Mouse (Mus musculus): ENCODE data around the gene Ahctf1.

The Ahctf1 gene

DNA sequence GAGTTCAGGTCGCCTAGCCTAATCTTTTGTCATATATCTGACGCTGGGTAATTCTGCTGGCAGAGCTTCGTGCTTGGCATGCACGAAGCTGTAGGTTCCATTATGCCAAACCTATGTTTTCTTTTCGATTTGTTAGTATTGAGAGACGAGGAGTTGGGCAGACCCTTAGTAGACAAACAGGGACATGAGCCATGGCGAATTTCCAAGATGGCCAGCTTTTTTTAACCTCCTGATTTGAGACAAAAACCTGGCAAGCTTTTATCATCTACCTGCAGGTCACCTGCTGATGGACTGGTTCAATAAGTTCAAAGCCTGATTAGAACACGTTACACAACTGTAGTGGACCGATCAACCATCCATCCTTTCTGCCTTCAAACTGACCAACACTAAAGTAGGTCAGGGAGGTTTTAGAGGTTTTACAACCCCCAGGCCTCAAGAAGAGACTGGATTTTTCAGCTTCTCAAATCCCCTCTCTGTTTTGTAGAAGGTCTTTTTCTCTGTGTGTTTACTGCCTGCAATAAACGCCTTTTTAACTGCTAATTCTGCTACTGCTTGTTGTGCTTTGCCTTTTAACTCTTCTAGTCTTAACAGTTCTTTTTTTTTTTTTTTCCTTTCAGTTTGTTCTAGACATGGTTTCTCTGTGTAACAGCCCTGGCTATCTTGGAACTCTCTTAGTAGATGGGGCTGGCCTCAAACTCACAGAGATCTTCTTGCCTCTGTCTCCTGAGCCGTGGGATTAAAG lies 831 bp upstream of the Ahctf1 start:
- no peak for DNase-seq (ENCODE audit: extremely low spot score, low spot score)

DNA sequence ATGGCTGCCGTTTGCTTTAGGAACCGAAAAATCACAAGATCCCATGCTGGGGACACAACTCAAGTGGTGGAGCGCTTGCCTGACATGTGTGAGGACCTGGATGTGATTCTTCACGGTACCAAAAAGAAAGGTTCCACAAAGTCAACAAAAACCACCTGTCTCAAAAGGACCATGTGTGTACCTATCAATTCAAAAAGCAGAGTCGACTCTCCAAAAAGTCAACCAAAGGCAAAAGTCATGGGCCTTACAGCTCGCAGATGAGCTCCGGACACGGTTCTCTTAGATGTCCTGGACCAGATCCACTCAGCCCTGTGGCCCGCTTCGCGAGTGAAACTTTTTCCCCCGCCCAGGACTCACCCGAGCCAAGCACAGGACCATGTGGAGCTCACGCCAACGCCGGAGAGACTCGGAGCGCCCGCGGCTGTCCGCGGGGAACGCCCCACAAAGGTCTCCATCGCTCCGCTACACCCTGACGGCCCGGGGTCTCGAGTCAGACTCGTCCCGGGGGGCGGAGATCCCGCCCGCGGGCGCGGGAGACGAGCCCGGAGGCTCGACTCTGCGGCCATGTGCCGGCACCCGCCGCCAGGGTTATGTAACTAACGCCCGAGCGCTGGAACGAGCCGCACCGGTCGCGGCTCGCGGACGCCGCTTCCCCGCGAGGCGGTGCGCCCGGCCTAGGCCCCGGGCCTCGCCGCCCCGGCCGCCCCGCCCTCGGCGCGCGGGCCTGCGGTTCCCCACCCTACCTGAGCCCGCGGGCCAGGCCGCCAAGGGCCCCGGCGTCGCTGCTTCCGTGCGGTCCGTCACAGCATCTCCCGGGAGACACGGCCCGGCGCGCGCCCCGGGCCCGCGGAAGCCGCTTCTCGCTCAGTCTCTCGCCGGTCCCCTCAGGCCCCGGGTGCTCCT lies 619 bp downstream of the Ahctf1 start, which contains the start of gene Gm10518:
TSS of gene Gm10518 (plus strand) at position 767 of the 903 bp plus-strand sequence.
- peak; percentile 70 for DNase-seq (ENCODE audit: extremely low spot score, low spot score)

DNA sequence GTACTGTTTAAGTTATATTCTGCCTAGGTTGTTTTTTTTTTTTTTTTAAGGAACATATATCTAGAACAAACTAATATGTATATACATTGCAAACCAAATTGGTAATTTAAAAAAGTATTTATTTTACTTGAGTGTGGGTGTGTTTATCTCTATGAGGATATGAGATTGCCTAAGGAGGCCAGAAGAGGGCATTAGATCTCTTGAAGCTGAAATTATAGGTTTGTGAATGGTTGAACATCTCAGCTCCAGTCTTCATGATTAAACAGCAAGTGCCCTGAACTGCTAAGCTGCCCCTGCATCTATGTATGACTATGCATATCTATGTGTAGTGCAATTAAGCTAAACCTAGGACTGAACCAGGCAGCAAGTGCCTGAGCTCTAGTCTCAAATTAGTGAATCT lies 4.7 kb downstream of the Ahctf1 start:
- DNase-seq (ENCODE audit: extremely low spot score, low spot score) = no peak

DNA sequence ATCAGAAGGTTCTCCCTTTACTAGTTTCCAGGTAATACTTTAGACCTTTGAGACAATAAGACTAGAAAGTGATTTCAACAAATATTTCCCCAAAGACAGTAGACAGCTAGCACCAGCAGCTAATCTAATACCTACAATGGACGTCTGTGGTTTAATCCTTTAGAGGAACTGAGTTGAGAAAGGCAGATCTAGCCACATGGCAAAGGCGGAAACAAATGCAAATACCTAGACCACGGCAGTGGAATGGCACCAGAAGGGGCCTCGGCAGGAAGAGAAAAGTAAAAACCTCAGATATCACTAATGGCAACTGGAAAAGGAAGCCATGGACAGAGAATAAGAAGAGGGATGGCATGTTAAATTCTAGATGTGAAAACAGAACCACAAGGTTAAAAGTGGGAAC lies 16.2 kb downstream of the Ahctf1 start:
- no peak for DNase-seq (ENCODE audit: extremely low spot score, low spot score)

DNA sequence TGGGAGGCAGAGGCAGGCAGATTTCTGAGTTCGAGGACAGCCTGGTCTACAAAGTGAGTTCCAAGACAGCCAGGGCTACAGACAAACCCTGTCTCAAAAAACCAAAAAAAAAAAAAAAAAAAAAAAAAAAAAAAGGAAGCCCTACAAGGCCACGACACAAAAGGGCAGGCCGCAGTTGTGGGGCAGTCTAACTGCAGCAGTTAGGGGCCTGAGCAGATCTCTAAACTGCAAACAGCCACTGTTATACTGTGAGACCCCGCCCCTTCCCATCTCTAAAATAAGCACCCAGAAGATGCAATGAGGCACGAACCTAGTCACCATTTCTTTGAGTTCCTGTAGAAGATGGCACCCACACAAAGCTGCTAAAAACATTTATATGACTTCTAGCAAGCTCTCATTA lies 18.0 kb downstream of the Ahctf1 start:
- DNase-seq (ENCODE audit: extremely low spot score, low spot score) = no peak

DNA sequence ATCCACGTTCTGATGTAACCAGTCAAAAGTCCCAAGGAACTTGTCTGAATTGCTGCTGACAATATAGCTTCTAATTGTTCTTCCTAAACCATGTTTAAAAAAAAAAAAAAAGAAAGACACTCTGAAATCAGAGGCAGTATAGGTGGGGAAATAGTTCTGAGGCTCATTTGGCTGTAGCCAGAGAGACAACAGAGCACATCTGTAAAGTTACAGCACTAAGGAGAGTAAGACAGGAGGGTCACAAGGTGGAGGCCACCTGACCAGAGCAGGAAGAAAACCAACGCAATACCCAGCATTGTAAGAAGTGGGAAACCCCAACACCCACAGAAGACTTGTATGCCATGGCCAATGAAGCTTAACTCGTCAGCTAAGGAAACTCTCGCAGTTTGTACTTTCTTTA lies 19.4 kb downstream of the Ahctf1 start:
- no peak for DNase-seq (ENCODE audit: extremely low spot score, low spot score)

DNA sequence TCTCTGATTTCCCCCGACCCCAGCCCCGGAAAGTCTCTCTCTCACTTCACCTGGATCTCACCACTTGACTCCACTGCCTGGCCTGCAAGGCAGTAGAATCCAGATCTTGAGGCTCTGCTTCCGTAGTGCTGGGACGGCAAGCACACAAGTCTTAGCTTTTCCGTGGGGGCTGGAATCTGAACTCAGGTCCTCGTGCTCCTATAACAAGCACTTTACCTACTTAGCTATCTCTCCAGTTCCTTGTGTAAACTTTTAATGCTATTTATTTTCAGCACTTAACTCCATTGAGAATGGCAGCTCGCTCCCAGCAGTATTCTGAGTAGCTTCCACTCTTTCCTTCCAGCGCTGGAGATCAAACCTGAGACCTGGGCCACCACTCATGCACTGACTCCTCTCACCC lies 26.6 kb downstream of the Ahctf1 start:
- no peak for DNase-seq (ENCODE audit: extremely low spot score, low spot score)

DNA sequence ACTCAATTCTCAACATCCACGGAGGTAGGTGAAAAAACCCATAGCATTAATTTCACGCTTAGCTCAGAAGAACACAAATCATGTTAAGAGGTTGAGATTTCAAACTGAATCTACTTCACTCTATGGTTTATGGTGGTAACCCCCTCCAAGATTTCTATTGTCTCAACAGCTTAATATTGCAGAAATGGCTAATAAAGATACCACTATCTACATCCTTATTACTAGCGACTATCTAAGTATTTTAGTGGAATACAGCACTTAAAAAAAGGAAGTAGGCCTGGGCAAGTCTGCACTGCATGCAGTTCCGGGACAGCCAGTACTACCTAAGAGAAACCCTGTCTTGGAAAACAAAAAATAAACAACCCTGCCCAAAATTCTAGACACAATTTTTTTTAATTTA lies 42.9 kb downstream of the Ahctf1 start:
- no peak for DNase-seq (ENCODE audit: extremely low spot score, low spot score)

DNA sequence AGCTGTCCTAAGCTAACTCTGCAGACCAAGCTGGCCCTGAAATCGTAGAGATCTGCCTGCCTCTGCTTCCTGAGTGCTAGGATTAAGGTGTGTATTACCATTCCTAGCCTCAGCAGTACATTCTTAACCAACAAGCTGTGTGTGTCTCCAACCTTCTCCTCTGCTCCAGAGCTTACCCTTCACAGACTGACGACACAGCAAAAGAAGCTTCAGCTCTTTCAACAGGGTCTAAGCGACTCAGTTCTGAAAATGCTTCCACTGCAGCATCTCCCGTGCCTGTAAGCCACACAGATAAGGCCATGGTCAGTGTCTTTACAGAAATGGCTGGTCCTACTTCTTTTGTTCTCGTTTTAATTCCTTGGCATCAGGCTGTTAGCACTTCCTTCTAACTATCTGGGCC lies 43.4 kb downstream of the Ahctf1 start:
- no peak for DNase-seq (ENCODE audit: extremely low spot score, low spot score)

DNA sequence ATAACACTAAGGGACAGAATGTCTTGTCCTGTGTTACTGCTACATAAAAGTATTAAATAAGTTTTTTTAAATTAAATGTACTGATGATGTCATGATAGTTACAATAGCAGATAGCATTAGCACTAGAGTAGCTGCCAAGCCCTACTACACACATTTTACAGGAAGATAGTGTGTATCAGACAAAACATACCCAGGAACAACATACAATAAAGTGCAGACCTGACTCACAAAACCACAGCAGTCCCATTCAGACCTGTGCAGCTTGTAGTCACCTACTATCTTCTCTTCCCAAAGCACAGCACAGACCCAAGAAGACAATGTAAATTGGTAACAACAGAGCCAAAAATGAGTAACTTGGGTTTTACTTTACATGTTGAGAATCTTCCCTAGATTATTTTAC lies 47.0 kb downstream of the Ahctf1 start:
- DNase-seq (ENCODE audit: extremely low spot score, low spot score) = no peak

DNA sequence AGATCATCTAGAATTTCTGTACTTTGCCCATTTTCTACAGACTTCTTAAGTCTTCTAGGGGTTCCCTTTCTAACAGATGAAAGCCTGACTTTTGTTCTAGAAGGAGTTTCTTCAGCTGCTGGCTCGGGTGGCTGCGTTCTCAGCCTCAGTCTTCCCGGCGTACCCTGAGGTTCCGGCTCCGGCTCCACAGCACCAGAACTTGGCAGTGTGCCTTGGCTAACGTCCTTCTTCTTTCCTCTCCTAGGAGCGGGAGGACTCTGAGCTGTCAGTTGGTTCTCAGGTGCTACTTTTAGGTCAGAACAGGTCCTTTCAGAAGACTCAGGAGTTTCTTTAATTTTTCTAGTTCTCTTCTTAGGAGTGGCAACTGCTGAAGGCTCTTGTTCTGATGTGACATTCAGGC lies 50.5 kb downstream of the Ahctf1 start:
- no peak for DNase-seq (ENCODE audit: extremely low spot score, low spot score)

DNA sequence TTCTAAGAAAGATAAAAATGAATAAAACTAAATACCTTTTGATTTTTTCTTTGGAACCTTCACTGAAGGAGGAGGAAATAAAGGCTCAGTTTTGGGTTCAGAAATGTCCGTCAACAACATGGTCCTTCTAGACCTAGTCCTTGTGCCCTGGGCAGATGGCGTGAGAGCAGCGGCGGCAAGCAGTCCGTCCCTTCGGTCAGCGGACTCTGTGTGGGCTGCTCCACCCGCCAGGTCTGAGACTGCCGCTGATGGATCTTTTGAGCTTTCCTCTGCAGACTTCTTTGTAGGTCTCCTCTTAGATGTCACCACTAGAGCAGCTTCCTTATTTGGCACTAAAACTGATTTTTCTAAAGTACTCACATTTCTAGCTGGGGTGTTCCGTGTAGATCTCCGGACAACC lies 51.2 kb downstream of the Ahctf1 start:
- no peak for DNase-seq (ENCODE audit: extremely low spot score, low spot score)

DNA sequence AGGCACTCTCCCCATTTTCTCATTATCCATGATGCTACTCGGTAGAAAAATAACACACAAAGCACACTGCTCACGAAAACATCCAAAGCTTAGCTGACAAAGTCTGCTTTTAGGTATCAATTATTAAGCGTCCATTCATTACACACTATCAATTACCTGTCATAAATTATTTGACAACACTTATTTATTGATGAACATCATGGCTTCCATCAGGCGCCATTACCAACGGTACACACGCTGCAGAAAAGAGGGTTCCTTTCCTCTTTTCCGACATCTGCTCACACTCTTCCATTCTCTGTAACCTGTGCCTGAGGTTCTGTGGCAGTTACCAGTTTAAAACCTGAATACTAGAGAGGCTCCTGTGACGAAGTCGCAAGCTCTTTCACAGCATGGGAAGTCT lies 58.3 kb downstream of the Ahctf1 start, which contains the start of gene Kif28:
TSS of gene Kif28 (minus strand) at position 101 of the 400 bp plus-strand sequence.
- DNase-seq (ENCODE audit: extremely low spot score, low spot score) = no peak

DNA sequence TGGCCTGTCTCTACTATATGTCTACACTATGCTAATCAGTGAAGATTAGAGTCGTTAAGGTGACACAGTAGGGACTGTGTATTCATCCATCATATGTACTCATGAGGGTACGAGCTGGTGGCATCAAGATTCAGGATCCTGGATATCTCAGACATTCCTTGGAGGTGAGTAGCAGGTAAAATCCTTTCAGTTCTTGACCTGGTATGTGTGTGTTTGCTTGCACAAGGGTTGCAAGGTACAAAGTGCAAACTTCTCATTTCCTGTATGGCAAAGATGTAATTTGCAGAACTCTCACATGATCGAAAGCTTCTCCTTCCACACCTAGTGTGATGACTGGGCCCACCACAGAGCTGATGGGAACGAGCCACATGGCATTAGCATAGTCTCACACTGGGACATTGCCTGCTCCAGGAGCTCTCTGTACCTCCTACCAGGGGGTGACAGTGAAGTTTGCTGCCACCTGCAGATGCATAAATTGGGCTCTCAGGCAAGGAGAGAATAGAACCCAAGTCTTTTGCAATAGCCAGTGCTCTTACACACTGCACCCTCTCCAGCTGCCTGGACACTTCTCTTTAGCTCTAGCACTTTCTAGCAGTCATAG lies 59.8 kb downstream of the Ahctf1 start:
- no peak for DNase-seq (ENCODE audit: extremely low spot score, low spot score)

DNA sequence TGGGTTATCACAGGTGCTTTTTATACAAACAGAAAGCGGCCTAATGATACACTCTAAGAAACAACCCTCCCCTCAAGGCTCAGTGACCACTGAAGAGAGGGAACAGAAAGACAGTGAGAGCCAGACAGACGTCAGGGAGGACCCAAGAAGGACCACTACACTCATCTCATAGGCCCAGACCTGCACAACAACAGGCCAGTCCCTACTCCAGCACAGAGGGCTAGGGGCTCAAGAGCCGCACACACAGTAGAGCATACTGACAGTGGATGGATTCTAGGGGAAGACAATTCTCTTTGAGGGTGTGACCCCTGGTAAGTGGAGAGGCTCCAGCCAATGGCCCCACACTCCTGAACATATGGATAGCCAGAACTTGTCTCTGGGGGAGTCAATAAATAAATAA lies 67.0 kb downstream of the Ahctf1 start:
- DNase-seq (ENCODE audit: extremely low spot score, low spot score) = no peak

DNA sequence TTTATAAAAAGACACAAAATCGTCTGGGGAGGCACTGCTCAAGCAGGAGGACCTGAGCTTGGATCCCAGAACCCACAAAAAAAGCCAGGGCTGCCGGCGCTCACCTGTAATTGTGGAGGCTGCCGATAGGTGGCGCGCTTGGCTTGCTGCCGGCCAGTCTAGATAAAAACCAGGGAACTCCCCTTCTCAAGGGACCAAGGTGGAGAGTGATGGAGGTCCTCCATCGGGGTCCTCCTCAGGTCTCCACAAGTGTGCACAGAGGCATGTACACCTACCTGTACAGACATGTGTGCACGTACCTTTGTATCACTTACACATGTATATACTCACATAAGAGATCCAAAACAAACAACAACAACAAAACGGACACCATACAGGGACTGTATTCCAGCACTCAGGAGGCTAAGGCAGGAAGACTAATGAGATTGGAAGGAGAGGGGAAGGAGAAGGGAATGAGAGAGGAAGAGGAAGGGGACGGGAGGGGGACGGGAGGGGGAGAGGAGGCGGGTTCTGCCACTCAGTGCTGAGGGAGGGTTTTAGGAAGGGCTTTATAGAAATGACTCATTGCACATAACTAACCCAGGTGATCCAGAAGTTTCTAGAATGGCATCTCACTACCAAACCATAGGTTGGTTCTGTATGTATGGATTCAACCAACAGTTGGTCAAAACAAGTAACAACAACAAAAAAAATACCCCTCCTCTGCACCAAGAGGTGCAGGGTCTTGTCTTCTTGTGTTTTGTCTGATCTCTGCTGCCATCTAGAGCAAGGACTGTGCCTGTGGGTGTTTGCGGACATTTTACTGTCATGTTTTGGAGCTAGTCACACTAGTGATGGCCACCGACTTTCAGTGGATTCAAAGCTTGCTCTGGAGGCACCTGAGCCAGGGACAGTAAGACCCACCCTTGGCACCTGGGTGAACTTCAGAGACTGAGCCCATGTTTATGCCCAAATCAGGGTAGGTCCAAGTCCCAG lies 68.7 kb downstream of the Ahctf1 start:
- peak; percentile 66 for DNase-seq (ENCODE audit: extremely low spot score, low spot score)

DNA sequence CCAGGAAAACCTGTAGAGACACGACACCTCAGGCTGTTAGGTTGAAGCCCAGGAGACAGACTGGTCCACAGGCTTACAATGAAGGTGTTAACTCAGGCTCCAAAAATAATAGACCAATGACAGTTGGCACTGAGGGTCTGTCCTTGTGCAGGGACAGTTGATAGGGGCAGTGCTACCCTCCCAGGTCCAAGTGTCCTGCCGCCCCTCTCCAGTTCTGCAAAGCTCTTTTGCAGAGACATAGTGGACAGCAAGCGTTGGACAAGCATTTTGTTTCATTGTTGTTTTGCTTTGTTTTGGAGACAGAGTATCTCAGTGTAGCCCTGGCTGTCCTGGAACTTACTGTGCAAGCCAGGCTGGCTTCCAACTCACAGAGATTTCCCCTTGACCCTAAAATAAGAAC lies 72.1 kb downstream of the Ahctf1 start:
- DNase-seq (ENCODE audit: extremely low spot score, low spot score) = no peak

DNA sequence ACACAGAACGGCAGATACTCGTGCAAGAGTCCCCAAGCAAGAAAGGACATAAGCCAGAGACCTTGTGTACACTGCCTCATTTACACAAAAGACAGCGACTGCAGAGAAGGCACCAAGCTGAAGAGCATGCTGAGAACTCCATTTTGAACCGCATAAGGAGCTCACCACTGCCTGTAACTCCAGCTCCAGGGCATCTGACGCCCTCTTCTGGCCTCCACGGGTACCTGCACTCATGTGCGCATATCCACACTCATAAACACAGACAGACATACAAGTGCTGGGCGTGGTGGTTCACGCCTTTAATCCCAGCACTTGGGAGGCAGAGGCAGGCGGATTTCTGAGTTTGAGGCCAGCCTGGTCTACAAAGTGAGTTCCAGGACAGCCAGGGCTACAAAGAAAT lies 74.8 kb downstream of the Ahctf1 start:
- DNase-seq (ENCODE audit: extremely low spot score, low spot score) = no peak

DNA sequence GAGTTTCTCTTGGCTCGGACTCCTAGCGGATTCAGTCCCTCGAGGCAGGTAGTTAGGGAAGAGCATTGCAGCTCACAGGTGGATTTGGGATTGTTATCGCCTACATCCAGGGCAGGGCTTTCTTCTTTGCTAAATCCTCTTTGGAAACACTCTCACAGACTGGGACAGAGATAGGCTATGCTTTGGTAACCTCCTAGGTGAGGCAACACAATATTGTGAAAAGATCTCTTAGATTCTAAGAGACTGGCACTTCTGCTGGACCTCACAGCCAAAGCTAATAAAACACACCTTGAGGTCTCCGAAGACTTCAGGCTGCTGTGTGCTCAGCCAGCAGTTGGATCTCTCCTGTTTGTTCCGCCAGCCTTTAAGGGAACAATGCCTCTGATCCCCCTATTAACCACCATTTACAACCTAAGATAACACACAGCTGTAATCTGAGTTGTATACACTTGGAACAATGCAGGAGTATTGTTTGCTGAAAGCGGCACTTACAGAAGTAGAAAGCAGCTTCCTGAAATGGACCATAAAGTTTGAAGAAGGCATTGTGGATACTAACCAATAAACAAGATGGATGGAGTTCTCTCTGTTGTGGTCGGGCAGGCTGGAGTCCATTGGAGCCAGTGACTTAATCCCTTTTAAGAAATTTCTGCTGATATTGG lies 80.5 kb downstream of the Ahctf1 start:
- no peak for DNase-seq (ENCODE audit: extremely low spot score, low spot score)

DNA sequence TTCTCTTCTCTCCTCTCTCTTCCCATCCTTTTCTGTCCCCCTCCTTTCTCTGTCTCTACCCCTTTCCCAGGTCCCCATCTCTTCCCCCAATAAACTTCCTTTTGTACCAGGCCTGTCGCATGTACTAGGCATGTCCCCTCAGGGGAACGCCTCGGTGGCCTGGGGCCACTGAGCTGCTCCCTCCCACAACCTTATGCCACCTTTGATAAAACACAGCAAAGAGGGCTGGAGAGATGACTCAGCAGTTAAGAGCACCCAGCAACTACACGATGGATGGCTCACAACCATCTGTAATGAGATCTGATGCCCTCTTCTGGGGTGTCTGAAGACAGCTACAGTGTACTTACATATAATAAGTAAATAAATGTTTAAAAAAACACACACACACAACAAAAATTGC lies 87.7 kb downstream of the Ahctf1 start:
- no peak for DNase-seq (ENCODE audit: extremely low spot score, low spot score)

Data from neural tube, embryonic 10.5 days (tissue).